Mouse (Mus musculus) liver, adult 2 months (tissue): ENCODE measurements around the gene Elmo2.

Experiments used
- CTCF ChIP-seq: fragments of 200-500 bp; IDR thresholded peaks from 2 replicates; pipeline ENCODE4 v1.5.1; 2011; ENCODE audit warnings: low read depth, low read length, control low read depth
- POLR2A ChIP-seq: fragments of 200-500 bp; IDR thresholded peaks from 2 replicates; pipeline ENCODE4 v1.6.1; 2011; ENCODE audit warnings: low read length, control low read depth; ENCODE audit not compliant: insufficient read depth; ENCODE audit errors: extremely low read depth

DNA sequence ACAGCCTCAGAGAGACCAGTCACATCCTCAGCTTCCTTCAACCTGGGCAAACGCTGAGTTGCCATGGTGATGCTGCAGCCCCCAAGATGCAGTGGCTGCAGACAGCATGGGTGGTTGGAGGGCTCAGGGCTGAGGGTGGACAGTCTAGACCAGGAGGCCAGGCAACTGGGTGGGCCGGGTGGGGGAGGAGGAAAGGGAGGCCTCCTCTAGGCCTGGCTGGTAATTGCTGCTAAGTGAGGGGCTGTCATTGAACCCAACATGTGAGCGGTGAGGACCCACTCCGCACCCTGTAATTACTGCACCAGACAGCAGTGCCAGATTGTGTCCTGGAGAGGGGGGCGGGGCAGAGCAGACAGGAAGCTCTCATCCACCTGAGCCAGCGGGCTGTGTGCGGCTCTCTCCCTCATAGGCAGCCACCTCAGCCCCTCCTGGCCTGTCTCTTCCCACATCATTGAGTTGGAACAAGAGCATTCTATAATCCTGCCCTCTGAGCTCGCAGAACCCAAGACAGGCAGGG, 51.1 kb downstream of the Elmo2 start:
- TF ChIP-seq CTCF (no peak), POLR2A (no peak)
